Mouse (Mus musculus) gonadal fat pad, adult 2 months (tissue): ENCODE measurements around the gene Timm9. TPM values are rescaled to one million over a fixed set of nuclear protein-coding genes. Genes with fewer than 3 reads are reported as not detected.
"Not testable (repeated sequence)": the region's sequence is repeated elsewhere in the genome, so short reads cannot be mapped to it uniquely, and the experiment has no call there.

Experiments
- DNase-seq: peaks from one replicate; pipeline ENCODE4 v3.0.0-alpha.2; 2012; ENCODE audit warnings: low read depth
- polyA plus RNA-seq: library from polyadenylated mRNA; depleted of rRNA; stranded (reverse); fragments of >200 nt; gene quantifications from 2 replicates; pipeline ENCODE4 v1.2.3, GENCODE M21; 2012; rRNA removed

Timm9 gene
- polyA plus RNA-seq, 1 experiment, result 13.0 TPM

DNA sequence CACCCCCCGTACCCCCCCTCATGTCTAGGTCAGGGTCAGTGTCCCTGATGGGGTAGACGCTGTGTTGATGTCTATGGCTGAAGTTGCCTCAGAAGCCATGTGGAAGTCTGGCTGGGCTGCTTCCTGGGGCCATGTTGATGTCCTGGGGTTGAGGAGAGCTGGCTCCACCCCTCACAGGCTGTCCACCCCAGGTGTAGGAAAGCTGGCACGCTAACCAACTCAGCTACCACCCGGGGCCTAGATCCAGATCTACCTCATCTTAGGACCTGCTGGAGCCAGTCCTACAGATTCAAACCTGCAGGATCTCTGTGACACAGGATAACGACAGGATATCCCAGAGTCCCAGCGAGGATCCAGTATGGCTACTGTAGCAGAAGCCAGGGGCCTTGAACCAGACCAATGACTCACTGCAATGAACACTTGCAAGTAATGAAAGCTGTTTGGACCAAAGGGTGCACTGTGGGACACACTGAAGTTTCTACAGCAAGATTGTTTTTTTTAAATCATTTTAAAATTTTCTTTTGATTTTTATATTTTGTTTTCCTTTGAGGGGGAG is 29.2 kb downstream of the Timm9 start:
- no peak for DNase-seq

DNA sequence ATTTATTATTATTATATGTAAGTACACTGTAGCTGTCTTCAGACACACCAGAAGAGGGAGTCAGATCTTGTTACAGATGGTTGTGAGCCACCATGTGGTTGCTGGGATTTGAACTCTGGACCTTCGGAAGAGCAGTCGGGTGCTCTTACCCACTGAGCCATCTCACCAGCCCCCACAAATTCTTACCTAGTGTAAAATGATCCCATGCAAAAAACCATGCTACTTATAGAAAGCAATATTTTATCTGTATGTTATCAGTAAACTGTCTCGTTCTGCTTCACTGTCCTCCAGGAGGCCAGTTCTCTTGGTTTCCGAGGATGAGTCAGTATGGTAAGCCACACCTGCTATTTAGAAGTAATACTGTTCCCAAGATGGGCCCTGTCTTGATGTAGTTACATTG is 32.2 kb downstream of the Timm9 start:
- not testable (repeated sequence) for DNase-seq

DNA sequence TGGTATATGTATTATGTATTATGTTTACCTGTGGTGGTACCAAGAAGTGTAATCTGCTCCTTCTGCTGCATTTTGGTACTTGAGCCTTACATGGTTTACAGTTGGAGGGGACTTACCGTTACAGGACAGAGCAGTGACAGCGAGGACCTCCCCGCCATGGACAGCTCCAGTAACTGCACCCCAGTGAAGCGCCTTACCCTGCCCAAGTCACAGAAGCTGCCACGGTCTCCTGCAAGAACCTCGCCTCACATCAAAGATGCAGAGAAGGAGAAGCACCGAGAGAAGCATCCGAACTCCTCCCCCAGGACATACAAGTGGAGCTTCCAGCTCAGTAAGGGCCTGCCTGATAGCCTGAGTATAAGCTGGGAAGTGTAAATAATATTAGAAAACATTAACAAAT is 50.2 kb downstream of the Timm9 start:
- no peak for DNase-seq

Other genes starting within 250 kb of the Timm9 start
- gene Actr10, start 198.8 kb downstream of the Timm9 start, polyA plus RNA-seq, result 40.0 and 40.4 TPM in 2 replicates
- 33.9 and 37.0 TPM in 2 replicates for gene Psma3, start 162.1 kb downstream of the Timm9 start, polyA plus RNA-seq
- 3.1 and 3.9 TPM in 2 replicates for gene Arid4a, start 120.7 kb downstream of the Timm9 start, polyA plus RNA-seq
- not detected in 2 replicates for gene Tomm20l, start 25.3 kb downstream of the Timm9 start, polyA plus RNA-seq
- 2.1 and 2.5 TPM in 2 replicates for gene 2700049A03Rik, start 164 bp upstream of the Timm9 start, polyA plus RNA-seq
- 3.8 and 5.5 TPM in 2 replicates for gene Dact1, start 173.2 kb upstream of the Timm9 start, polyA plus RNA-seq